In genomic region chr7:69992383-69993327, GRCm38 (mm10) we compare ENCODE assay signal across 8 mouse cellular contexts.
DNase-seq lines count a peak whose midpoint lies in the region; ATAC-seq lines count a peak whose summit lies in the region.

No protein-coding gene starts in this region.

- H3K36me3 ChIP-seq in heart, embryonic 14.5 days (ENCODE audit: control insufficient read depth, insufficient read depth, low read length) = no peaks in the 10 kb centered on the region
- H3K36me3 ChIP-seq in hindbrain, embryonic 16.5 days (ENCODE audit: control insufficient read depth, insufficient read depth, low read length) = no peaks in the 10 kb centered on the region
- H3K36me3 ChIP-seq in midbrain, embryonic 15.5 days (replicated peaks) = no peaks in the 10 kb centered on the region

- H3K27me3 ChIP-seq in heart, embryonic 14.5 days (ENCODE audit: control insufficient read depth, insufficient read depth, low read length) = no peaks in the 10 kb centered on the region
- peaks cover 6% of the 10 kb centered on the region for H3K27me3 ChIP-seq in hindbrain, embryonic 16.5 days (replicated peaks; ENCODE audit: control insufficient read depth, insufficient read depth, low read length)
- H3K27me3 ChIP-seq in midbrain, embryonic 15.5 days (replicated peaks) = peaks cover 42% of the 10 kb centered on the region

- peak overlapping the region; percentile 38 to 39 for H3K4me3 ChIP-seq in heart, embryonic 14.5 days (ENCODE audit: control insufficient read depth in 1 of 2, insufficient read depth in 1 of 2, low read depth in 1 of 2, low read length in 2 of 2)
- H3K4me3 ChIP-seq in hindbrain, embryonic 16.5 days (ENCODE audit: low read length) = peak overlapping the region; percentile 37
- H3K4me3 ChIP-seq in midbrain, embryonic 15.5 days = peak overlapping the region; percentile 24

- H3K27ac ChIP-seq in heart, embryonic 14.5 days (replicated peaks in 1 of 2; ENCODE audit: control insufficient read depth in 1 of 2, insufficient read depth in 1 of 2, low read depth in 2 of 2, low read length in 2 of 2) = no peak overlapping the region
- H3K27ac ChIP-seq in hindbrain, embryonic 16.5 days (ENCODE audit: low read depth, low read length) = no peak overlapping the region
- H3K27ac ChIP-seq in midbrain, embryonic 15.5 days = peak overlapping the region; percentile 53

- H3K9ac ChIP-seq in heart, embryonic 14.5 days (ENCODE audit: low read length) = peak overlapping the region; percentile 26
- peak overlapping the region; percentile 51 for H3K9ac ChIP-seq in hindbrain, embryonic 16.5 days (ENCODE audit: low read depth, low read length)
- peak overlapping the region; percentile 16 for H3K9ac ChIP-seq in midbrain, embryonic 15.5 days

- intact Hi-C loops in heart, postnatal 25 days (cut with DNase I) = no loop called here

- 11% methylated on average over 21 of the region's 21 CpGs for WGBS in heart, embryonic 14.5 days
- 3% methylated on average over 21 of the region's 21 CpGs for WGBS in hindbrain, embryonic 16.5 days
- WGBS in midbrain, embryonic 15.5 days = 2% methylated on average over 21 of the region's 21 CpGs

- peak overlapping the region; percentile 60 for H3K4me2 ChIP-seq in heart, embryonic 14.5 days (ENCODE audit: low read length)
- peak overlapping the region; percentile 60 for H3K4me2 ChIP-seq in hindbrain, embryonic 16.5 days (ENCODE audit: low read length)
- peak overlapping the region; percentile 45 for H3K4me2 ChIP-seq in midbrain, embryonic 15.5 days

- ATAC-seq in heart, embryonic 14.5 days (ENCODE audit: insufficient number of reproducible peaks, insufficient read depth, low FRiP score, low read depth) = no peak
- peak; percentile 68 for ATAC-seq in hindbrain, embryonic 16.5 days
- ATAC-seq in midbrain, embryonic 15.5 days (replicated peaks) = peak; percentile 72; the same call in 1 of the 2 replicates

- H3K9me3 ChIP-seq in heart, embryonic 14.5 days (ENCODE audit: control insufficient read depth, low read length) = no peaks in the 10 kb centered on the region
- no peaks in the 10 kb centered on the region for H3K9me3 ChIP-seq in hindbrain, embryonic 16.5 days (ENCODE audit: control insufficient read depth, low read length)
- H3K9me3 ChIP-seq in midbrain, embryonic 15.5 days = no peaks in the 10 kb centered on the region

- DNase-seq in heart, postnatal 25 days (ENCODE audit: low spot score) = no peak
- peak; percentile 61 for DNase-seq in embryo, embryonic 11 days
- DNase-seq in ovary, adult 18-20 months (ENCODE audit: low spot score) = no peak
- DNase-seq in layer of hippocampus, adult 9-10 months (ENCODE audit: low spot score) = no peak
- DNase-seq in left cerebral cortex, adult 11 months (ENCODE audit: low spot score) = no peak

- 0 out of 4 replicates have a peak, but pooled peaks cover 0 to 2% of the 10 kb centered on the region in 2 experiments for H3K4me1 ChIP-seq in heart, embryonic 14.5 days (ENCODE audit: control insufficient read depth in 2 of 2, insufficient read depth in 2 of 2, low read length in 2 of 2)
- H3K4me1 ChIP-seq in hindbrain, embryonic 16.5 days (ENCODE audit: control insufficient read depth, insufficient read depth, low read depth, low read length) = no peaks in the 10 kb centered on the region
- H3K4me1 ChIP-seq in midbrain, embryonic 15.5 days = 0 out of 2 replicates have a peak, but pooled peaks cover 8% of the 10 kb centered on the region
